Mouse (Mus musculus): ENCODE measurements around the gene Scaf4.

GRCm38 (mm10) chr16:90275521-90275920 is 8.8 kb downstream of the Scaf4 start:
- no peak for TF ChIP-seq CTCF (IDR thresholded peaks at IDR 0.05; ENCODE audit: low read depth, low read length)
- no peak for TF ChIP-seq POLR2A (IDR thresholded peaks at IDR 0.05; ENCODE audit: insufficient read depth, low read length)

Data from ES-Bruce4 (cell line).